Mouse (Mus musculus): ENCODE results near the gene Olfr1341. TPM values are rescaled to one million over a fixed set of nuclear protein-coding genes. Genes with fewer than 3 reads are reported as not detected.

The Olfr1341 gene
- total and polyA plus RNA-seq, 3 experiments, result not detected

DNA sequence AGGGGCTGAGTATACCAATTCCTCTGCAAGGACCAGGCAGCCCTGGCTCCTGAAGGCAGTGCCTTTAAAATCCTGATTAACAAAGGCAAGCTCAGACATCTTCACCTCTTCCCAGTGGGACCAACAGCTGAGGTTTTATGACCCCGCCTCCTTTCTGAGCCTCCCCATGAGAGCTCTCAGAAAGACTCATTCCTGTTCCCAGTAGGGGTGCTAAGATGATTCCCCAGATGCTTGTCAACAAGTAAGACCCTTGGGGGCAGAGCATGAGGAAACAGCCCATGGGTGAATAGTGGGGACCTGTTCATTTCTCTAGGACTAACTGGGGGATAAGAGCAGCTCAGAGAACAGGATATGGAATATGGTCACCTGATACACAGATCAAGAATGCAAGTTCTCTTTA is 55.3 kb downstream of the Olfr1341 start, which contains the start of gene Olfr1338:
TSS of gene Olfr1338 (minus strand) at position 101 of the 400 bp plus-strand sequence.
- Histone ChIP-seq H3K79me2 (replicated peaks; ENCODE audit: control insufficient read depth, extremely low read depth, insufficient read depth, poor library complexity, severe bottlenecking) (no peaks in the 10 kb centered on the region), H3K4me2 (ENCODE audit: insufficient read depth, low read depth, poor library complexity, severe bottlenecking) (no peak within 1 kb of the TSS), H3K4me3 (replicated peaks in 1 of 3; ENCODE audit: low read depth in 2 of 3, low read length in 2 of 3, poor library complexity in 1 of 3) (no peak within 1 kb of the TSS), H3K27me3 (replicated peaks) (peaks cover 43% of the 10 kb centered on the region), H3K36me3 (replicated peaks in 1 of 2; ENCODE audit: control insufficient read depth in 1 of 2, insufficient read depth in 1 of 2, low read length in 1 of 2) (no peaks in the 10 kb centered on the region), H3K9me3 (replicated peaks; ENCODE audit: low read length) (no peaks in the 10 kb centered on the region), H3K27ac (ENCODE audit: insufficient read depth, low read depth) (no peak within 1 kb of the TSS), H3K9ac (ENCODE audit: insufficient read depth, low read depth) (no peak within 1 kb of the TSS), H3K4me1 (ENCODE audit: control insufficient read depth in 1 of 2, insufficient read depth in 2 of 2) (no peaks in the 10 kb centered on the region)
- dilution Hi-C loops (cut with MboI; ENCODE audit: extremely low pct_ligation_motif_present, extremely low pct_unique_long_range_greater_than_20kb, low sequenced_read_pairs), result no loop called here
- TF ChIP-seq MAZ (IDR thresholded peaks at IDR 0.05; ENCODE audit: low read depth, low read length), result no peak
- no peak for TF ChIP-seq ZC3H11A (IDR thresholded peaks at IDR 0.05; ENCODE audit: low read depth, low read length)
- no peak for DNase-seq (ENCODE audit: extremely low read depth)
- in situ Hi-C loops (cut with MboI; ENCODE audit: low pct_ligation_motif_present, low pct_unique_long_range_greater_than_20kb, low sequenced_read_pairs), result no loop called here

Other genes starting within 250 kb of the Olfr1341 start
- gene Mpl, start 246.0 kb upstream of the Olfr1341 start, total RNA-seq (2012; rRNA removed), result not detected in 2 replicates
- not detected in 2 replicates for gene Mpl, start 246.0 kb upstream of the Olfr1341 start, total RNA-seq (2014; rRNA removed)
- not detected in 2 replicates for gene Mpl, start 246.0 kb upstream of the Olfr1341 start, polyA plus RNA-seq (2012; ENCODE audit: insufficient read length, low read depth)
- not detected in 2 replicates for gene Tie1, start 213.5 kb upstream of the Olfr1341 start, total RNA-seq (2012; rRNA removed)
- gene Tie1, start 213.5 kb upstream of the Olfr1341 start, total RNA-seq (2014; rRNA removed), result not detected in 2 replicates
- gene Tie1, start 213.5 kb upstream of the Olfr1341 start, polyA plus RNA-seq (2012; ENCODE audit: insufficient read length, low read depth), result not detected in 2 replicates
- gene 2610528J11Rik, start 176.5 kb upstream of the Olfr1341 start, total RNA-seq (2012; rRNA removed), result not detected in 2 replicates
- not detected in 2 replicates for gene 2610528J11Rik, start 176.5 kb upstream of the Olfr1341 start, total RNA-seq (2014; rRNA removed)
- not detected in 2 replicates for gene 2610528J11Rik, start 176.5 kb upstream of the Olfr1341 start, polyA plus RNA-seq (2012; ENCODE audit: insufficient read length, low read depth)
- gene Tmem125, start 159.5 kb upstream of the Olfr1341 start, total RNA-seq (2012; rRNA removed), result not detected in 2 replicates
- not detected in 2 replicates for gene Tmem125, start 159.5 kb upstream of the Olfr1341 start, total RNA-seq (2014; rRNA removed)
- not detected in 2 replicates for gene Tmem125, start 159.5 kb upstream of the Olfr1341 start, polyA plus RNA-seq (2012; ENCODE audit: insufficient read length, low read depth)
- not detected in 2 replicates for gene Cfap57, start 82.7 kb upstream of the Olfr1341 start, total RNA-seq (2012; rRNA removed)
- not detected in 2 replicates for gene Cfap57, start 82.7 kb upstream of the Olfr1341 start, total RNA-seq (2014; rRNA removed)
- gene Cfap57, start 82.7 kb upstream of the Olfr1341 start, polyA plus RNA-seq (2012; ENCODE audit: insufficient read length, low read depth), result not detected in 2 replicates
- gene Ebna1bp2, start 82.7 kb upstream of the Olfr1341 start, total RNA-seq (2012; rRNA removed), result 167 and 209 TPM in 2 replicates
- gene Ebna1bp2, start 82.7 kb upstream of the Olfr1341 start, total RNA-seq (2014; rRNA removed), result 271 and 276 TPM in 2 replicates
- 257 and 309 TPM in 2 replicates for gene Ebna1bp2, start 82.7 kb upstream of the Olfr1341 start, polyA plus RNA-seq (2012; ENCODE audit: insufficient read length, low read depth)
- gene Olfr62, start 44.6 kb upstream of the Olfr1341 start, total RNA-seq (2012; rRNA removed), result not detected in 2 replicates
- gene Olfr62, start 44.6 kb upstream of the Olfr1341 start, total RNA-seq (2014; rRNA removed), result not detected in 2 replicates
- not detected in 2 replicates for gene Olfr62, start 44.6 kb upstream of the Olfr1341 start, polyA plus RNA-seq (2012; ENCODE audit: insufficient read length, low read depth)
- not detected in 2 replicates for gene Olfr1342, start 10.8 kb upstream of the Olfr1341 start, total RNA-seq (2012; rRNA removed)
- not detected in 2 replicates for gene Olfr1342, start 10.8 kb upstream of the Olfr1341 start, total RNA-seq (2014; rRNA removed)
- not detected in 2 replicates for gene Olfr1342, start 10.8 kb upstream of the Olfr1341 start, polyA plus RNA-seq (2012; ENCODE audit: insufficient read length, low read depth)
- not detected in 2 replicates for gene Olfr1340, start 16.6 kb downstream of the Olfr1341 start, total RNA-seq (2012; rRNA removed)
- not detected in 2 replicates for gene Olfr1340, start 16.6 kb downstream of the Olfr1341 start, total RNA-seq (2014; rRNA removed)
- not detected in 2 replicates for gene Olfr1340, start 16.6 kb downstream of the Olfr1341 start, polyA plus RNA-seq (2012; ENCODE audit: insufficient read length, low read depth)
- gene Olfr1339, start 28.7 kb downstream of the Olfr1341 start, total RNA-seq (2012; rRNA removed), result not detected in 2 replicates
- gene Olfr1339, start 28.7 kb downstream of the Olfr1341 start, total RNA-seq (2014; rRNA removed), result not detected in 2 replicates
- not detected in 2 replicates for gene Olfr1339, start 28.7 kb downstream of the Olfr1341 start, polyA plus RNA-seq (2012; ENCODE audit: insufficient read length, low read depth)
- gene Olfr1338, start 55.2 kb downstream of the Olfr1341 start, total RNA-seq (2012; rRNA removed), result 0.04 TPM in 1 of 2 replicates, not detected in the other
- not detected in 2 replicates for gene Olfr1338, start 55.2 kb downstream of the Olfr1341 start, total RNA-seq (2014; rRNA removed)
- not detected in 2 replicates for gene Olfr1338, start 55.2 kb downstream of the Olfr1341 start, polyA plus RNA-seq (2012; ENCODE audit: insufficient read length, low read depth)
- not detected in 2 replicates for gene Olfr1337, start 79.1 kb downstream of the Olfr1341 start, total RNA-seq (2012; rRNA removed)
- gene Olfr1337, start 79.1 kb downstream of the Olfr1341 start, total RNA-seq (2014; rRNA removed), result not detected in 2 replicates
- gene Olfr1337, start 79.1 kb downstream of the Olfr1341 start, polyA plus RNA-seq (2012; ENCODE audit: insufficient read length, low read depth), result not detected in 2 replicates
- gene Olfr1335, start 106.4 kb downstream of the Olfr1341 start, total RNA-seq (2012; rRNA removed), result not detected in 2 replicates
- not detected in 2 replicates for gene Olfr1335, start 106.4 kb downstream of the Olfr1341 start, total RNA-seq (2014; rRNA removed)
- not detected in 2 replicates for gene Olfr1335, start 106.4 kb downstream of the Olfr1341 start, polyA plus RNA-seq (2012; ENCODE audit: insufficient read length, low read depth)
- not detected in 2 replicates for gene Olfr1333, start 132.8 kb downstream of the Olfr1341 start, total RNA-seq (2012; rRNA removed)
- not detected in 2 replicates for gene Olfr1333, start 132.8 kb downstream of the Olfr1341 start, total RNA-seq (2014; rRNA removed)
- not detected in 2 replicates for gene Olfr1333, start 132.8 kb downstream of the Olfr1341 start, polyA plus RNA-seq (2012; ENCODE audit: insufficient read length, low read depth)
- 0.08 TPM in 1 of 2 replicates, not detected in the other for gene Olfr1331, start 161.1 kb downstream of the Olfr1341 start, total RNA-seq (2012; rRNA removed)
- not detected in 2 replicates for gene Olfr1331, start 161.1 kb downstream of the Olfr1341 start, total RNA-seq (2014; rRNA removed)
- 0.12 and 0.26 TPM in 2 replicates for gene Olfr1331, start 161.1 kb downstream of the Olfr1341 start, polyA plus RNA-seq (2012; ENCODE audit: insufficient read length, low read depth)
- 0.47 and 0.50 TPM in 2 replicates for gene Olfr1330, start 185.1 kb downstream of the Olfr1341 start, total RNA-seq (2012; rRNA removed)
- not detected in 2 replicates for gene Olfr1330, start 185.1 kb downstream of the Olfr1341 start, total RNA-seq (2014; rRNA removed)
- 2.5 and 3.0 TPM in 2 replicates for gene Olfr1330, start 185.1 kb downstream of the Olfr1341 start, polyA plus RNA-seq (2012; ENCODE audit: insufficient read length, low read depth)
- 0.25 and 0.34 TPM in 2 replicates for gene Olfr1329, start 213.9 kb downstream of the Olfr1341 start, total RNA-seq (2012; rRNA removed)
- not detected in 2 replicates for gene Olfr1329, start 213.9 kb downstream of the Olfr1341 start, total RNA-seq (2014; rRNA removed)
- gene Olfr1329, start 213.9 kb downstream of the Olfr1341 start, polyA plus RNA-seq (2012; ENCODE audit: insufficient read length, low read depth), result not detected in 2 replicates
- 1.4 and 1.6 TPM in 2 replicates for gene Olfr1328, start 235.1 kb downstream of the Olfr1341 start, total RNA-seq (2012; rRNA removed)
- 0.74 and 1.5 TPM in 2 replicates for gene Olfr1328, start 235.1 kb downstream of the Olfr1341 start, total RNA-seq (2014; rRNA removed)
- 1.1 and 1.2 TPM in 2 replicates for gene Olfr1328, start 235.1 kb downstream of the Olfr1341 start, polyA plus RNA-seq (2012; ENCODE audit: insufficient read length, low read depth)

Data from CH12.LX (cell line).